Mouse (Mus musculus) v-Abl transformed pro-B cells (cell line): ENCODE measurements around the gene Hexim1.

Experiments
- in situ Hi-C, 2 experiments: fragments of 400-800 bp; cut with MboI; formaldehyde crosslinking; loops; one replicate each; pipeline ENCODE4 v1.15.1; 2025; ENCODE audit not compliant: unreplicated experiment in 2 of 2

Gene Hexim1

DNA sequence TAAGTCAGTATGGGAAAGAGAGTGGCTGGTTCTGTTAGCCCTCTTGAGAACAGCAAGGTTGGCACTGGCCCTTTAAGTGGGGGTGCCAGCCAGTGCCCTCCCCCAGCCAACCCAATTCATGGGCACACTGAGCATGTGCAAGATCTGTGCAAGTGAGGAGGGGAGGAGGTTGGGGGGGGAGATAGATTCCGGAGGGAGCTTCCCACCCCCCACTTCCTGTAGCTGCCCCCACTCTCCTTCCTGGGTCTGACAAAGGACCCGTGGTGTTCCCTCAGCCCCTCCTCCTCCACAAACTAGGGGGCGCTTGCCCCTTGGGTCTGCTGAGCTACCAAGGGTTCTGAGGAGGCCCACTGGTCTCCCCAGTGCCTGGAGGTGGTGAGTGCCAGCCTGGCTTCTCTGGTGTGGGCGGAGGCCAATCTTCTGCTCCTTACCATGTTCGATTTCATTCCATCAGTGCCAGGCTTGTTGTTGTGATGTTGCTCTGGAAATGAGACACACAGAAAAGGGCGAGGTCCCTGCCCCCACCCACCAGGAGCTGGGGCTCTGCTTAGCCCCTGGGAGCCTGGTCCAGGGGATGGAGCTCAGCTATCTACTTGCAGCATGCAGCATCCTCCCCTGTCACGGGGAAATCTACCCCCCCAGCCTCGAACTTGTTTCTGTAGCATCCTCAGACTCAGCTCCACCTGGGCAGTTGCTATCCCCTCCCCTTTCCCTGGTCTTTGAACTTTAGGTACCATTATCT, 26.6 kb downstream of the Hexim1 start:
- in situ Hi-C loops, result no loop called here

DNA sequence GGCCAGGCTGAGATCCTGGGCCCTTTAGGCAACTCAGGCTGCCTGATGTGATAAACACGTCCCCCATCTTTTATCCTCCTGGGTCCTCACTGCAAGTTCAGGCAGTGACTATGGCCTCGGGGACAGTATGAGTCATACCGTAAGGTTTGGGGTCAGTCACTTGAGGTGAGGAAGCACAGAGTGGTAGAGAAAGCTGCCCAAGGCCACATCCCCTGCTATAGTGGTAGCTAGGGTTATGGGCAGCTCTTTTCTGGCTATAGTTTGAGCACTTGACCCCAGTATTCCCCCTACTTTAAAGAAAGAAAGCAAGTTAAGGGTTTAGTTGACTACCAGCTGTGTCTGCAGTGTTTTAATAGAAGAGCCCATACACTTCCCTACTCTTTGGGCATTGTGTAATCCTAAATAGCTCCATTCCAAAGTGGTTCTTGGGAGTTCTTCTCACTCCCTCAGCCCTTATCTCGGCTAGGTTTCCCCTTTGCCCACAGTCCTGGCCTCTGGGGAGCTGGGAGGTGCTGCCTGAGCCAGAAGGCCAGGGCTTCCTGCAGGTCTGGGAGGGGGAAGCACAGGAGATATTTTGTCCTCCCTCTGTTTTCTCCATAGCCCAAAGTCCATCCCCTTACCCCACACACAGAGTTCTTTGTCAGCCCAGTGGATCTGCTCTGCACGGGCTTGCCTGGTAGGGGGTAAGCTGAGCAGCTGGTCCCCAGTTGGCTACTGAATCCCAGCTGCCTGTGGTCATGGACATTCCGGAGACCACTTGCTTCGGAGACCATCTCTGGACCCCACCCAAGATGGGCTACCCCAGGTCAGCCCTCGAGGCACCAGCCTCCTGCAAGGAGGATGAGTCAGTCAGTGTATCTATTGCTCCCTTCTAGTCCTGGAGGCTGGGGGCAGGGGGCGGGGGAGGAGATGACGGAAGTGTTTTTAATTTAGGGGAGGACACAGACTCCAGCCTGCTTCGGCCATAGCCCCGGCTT, 28.6 kb downstream of the Hexim1 start:
- in situ Hi-C loops, result no loop called here

DNA sequence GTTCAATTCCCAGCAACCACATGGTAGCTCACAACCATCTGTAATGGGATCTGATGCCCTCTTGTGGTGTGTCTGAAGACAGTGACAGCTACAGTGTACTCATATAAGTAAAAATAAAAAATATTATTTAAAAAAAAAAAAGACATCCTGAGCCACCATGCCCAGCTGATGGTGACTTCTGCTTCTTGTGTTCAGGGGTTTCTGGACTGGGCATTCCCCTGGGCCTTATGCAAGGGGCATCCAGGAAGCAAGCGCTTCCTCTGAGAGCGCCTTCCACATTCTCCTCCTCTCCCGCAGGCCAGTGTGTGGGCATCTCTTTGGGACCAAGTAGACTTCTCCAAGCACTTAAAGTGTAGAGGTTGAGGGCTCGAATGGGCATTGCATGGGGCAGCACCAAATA, 30.4 kb downstream of the Hexim1 start:
- in situ Hi-C loops, result no loop called here

DNA sequence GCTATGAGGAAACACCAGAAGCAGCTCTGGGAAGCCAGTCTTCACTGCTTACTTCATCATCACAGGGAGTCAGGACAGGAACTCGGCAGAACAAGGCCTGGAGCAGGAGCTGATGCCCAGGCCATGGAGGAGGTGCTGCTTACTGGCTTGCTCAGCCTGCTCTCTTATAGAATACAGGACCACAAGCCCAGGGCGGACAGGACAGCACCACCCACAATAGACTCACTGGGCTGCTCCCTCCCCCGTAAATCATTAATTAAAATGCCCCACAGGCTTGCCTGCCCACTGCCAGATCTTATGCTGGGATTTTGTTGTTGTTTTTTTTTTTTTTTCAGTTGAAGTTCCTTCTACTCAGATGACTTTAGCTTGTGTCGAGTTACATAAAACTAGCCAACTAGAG, 31.7 kb downstream of the Hexim1 start:
- in situ Hi-C loops, result no loop called here

DNA sequence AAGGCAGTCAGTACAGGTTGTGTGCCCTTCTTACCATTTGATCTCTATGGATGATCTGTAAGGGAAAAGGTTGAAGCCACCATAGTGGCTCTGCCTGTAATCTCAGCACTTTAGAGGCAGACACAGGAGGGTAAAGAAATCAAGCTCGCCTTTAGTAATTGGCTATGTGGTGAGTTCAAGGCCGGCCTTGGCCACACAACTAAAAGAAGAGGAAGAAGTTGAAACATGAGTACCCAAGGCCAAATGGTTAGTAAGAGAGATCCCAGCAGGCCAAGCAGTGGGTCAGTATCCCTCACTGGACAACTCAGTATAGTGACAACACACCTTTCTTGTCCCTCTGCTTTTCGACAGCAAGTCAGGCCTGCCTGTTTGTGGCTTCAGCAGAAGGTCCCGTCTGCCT, 33.7 kb downstream of the Hexim1 start:
- in situ Hi-C loops, result no loop called here

DNA sequence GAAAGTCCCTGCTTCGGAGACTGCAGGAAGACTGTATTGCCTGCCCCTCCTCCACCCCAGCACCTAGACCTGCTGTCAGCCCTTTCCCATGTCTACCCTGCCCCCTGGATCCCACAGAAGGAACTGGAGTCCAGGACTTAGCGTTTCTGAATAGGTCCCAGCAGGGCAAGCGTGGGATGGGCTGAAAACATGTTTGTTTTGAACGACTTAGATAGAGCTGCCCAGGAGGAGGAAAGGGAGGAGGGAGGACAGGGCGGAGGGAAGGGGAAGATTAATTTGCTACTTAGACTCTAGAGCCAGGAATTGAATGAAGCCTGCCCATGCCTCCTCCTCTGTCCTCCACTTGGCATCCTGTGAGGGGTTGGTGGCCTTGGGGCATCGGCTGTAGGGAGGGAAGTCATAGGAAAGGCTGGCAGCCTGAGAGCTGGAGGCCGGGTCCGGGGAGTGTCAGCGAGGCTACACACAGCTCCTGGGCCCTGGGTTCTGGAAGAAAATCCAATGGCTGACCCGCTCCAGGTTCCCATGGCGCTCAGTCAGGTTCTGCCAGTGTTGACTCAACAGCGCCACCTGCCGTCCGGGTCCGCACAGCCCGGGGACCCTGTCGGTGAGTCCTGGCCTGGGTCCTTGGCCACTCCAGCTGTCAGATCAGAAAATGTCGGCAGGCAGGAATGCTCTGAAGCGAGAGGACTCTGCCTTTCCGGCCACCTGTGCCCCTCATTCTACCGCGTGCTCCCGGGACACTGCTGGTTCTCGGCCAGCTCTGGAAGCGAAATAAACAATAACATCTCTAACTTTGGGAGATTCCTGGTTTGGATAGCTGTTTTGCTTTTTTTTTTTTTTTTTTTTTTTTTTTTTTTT, 42.8 kb downstream of the Hexim1 start:
- in situ Hi-C loops, result loop anchor here in 1 of 2 experiments (5.0 kb wide), 1 partner anchor 57 kb away; the partner anchor contains the start of genes Acbd4 and Plcd3

DNA sequence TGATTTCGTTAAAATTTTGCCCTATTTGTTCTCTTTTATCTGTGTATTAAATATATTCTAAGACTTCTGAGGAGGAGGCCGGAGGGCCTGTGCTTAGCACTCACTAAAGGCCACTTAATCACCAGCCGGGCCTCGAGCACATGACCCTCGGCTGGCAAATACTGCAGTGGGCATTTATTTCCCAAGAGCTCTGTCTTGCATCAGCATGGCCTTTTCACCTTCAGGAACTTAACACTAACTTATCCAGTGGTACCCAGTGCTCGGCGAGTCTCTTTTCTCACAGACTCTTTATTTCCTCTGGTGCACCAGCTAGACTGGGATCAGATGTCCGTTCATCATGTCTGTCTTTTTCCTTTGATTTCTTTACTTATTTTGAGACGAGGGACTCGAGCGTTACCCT, 44.7 kb downstream of the Hexim1 start:
- in situ Hi-C loops, result loop anchor here in 1 of 2 experiments (5.0 to 10.0 kb wide), 4 partner anchors 58 to 304 kb away; partner anchors contain the start of genes Acbd4 and Plcd3

DNA sequence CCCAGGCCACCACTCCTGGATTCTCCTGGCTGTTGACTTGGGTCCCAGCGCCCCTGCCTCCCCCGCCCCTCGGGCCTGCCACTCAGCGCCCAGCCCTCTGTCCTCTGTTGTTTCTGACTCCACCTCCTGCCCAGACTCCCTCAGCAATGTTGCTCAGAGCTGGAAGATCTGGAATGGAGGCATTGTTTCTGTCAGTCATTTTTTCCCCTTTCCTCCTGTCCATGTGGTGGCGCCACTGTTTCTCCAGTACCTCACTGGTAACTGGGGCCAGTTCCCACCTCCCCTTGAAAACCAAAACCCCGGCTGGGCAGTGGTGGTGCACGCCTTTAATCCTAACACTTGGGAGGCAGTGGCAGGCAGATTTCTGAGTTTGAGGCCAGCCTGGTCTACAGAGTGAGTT, 45.4 kb downstream of the Hexim1 start:
- in situ Hi-C loops, result loop anchor here in 1 of 2 experiments (5.0 to 10.0 kb wide), 4 partner anchors 59 to 303 kb away; partner anchors contain the start of genes Acbd4 and Plcd3

DNA sequence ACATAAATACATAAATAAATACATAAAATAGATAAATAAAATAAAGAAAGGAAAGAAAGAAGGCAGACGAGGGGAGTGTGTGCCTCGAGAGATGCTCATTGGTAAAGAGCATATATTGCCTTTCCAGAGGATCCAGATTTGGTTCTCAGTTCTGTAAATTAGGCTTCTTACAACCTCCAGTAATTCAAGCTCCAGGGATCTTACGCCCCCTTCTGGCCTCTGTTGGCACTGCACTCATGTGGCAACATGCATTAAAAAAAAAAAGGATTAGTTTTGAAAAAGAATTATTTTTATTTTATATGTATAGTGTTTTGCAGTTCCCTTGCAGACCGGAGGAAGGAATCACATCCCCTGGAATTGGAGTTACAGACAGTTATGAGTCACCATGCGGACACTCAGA, 46.1 kb downstream of the Hexim1 start:
- in situ Hi-C loops, result loop anchor here in 1 of 2 experiments (5.0 to 10.0 kb wide), 4 partner anchors 60 to 303 kb away; partner anchors contain the start of genes Acbd4 and Plcd3

DNA sequence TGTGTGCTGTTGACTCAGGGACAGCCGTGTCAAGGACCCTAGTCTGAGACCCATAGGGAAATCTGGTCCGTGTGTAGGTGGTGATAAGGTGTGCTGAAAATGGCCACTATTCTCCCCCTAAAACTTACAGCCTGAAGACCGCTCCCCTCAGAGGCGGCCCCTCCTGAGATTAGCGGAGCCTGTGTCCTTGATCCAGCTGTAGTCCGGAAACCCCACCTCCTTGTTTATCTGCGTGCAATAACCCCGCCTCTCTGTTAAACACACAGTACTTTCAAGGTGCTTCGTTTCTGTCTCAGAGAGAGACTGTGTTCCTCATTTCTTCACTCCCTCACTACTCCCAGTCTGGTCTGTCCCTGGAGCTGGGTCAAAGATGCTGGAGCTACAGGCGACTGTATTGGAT, 48.4 kb downstream of the Hexim1 start:
- in situ Hi-C loops, result loop anchor here in 1 of 2 experiments (5.0 to 10.0 kb wide), 4 partner anchors 62 to 300 kb away; partner anchors contain the start of genes Acbd4 and Plcd3

DNA sequence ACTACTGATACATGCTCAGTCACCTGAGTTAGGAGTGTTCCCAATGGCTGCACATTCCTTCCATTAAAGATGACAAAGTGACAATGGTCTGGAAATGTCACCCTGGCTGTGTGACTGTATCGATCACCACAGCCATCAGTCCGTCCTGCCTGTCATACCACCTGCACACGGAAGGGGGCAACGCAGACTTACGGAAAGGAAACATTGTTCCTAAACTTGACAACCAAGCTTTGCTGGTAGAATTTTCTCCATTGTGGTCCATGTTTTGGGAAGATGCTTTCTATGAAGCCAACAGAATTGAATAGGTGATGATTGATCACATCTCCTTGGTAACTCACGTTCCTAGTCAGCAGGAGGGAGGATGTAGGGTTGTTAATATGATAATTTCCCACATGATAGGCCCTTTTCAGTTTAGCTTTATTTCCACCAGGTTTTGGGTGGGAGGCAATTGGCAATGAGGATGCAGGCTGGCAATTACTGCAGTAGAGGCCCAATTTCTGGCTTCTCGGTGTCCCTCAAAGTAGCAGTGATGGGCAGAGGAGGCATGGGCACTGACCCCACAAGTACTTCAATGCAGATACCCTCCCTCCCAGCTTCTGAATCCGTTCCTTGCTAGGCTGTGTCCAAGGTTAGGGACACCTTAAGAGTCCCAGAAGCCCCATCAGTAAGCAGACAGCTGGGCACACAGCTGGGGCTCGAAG, 52.8 kb downstream of the Hexim1 start:
- in situ Hi-C loops, result loop anchor here in 1 of 2 experiments (10.0 kb wide), 1 partner anchor 296 kb away; no protein-coding TSS in a partner anchor
